Mouse (Mus musculus) myocyte (in vitro differentiated cells): Measurements from ENCODE around the gene Necab2. TPM values are rescaled to one million over a fixed set of nuclear protein-coding genes. Genes with fewer than 3 reads are reported as not detected.

Source experiments
- H3K27me3 ChIP-seq: one replicate; pipeline ENCODE4 v1.6.1; 2011; ENCODE audit not compliant: control insufficient read depth, insufficient read depth, insufficient read length
- H3K36me3 ChIP-seq: one replicate; pipeline ENCODE4 v1.6.1; 2011; ENCODE audit not compliant: control insufficient read depth, insufficient read depth
- H3K4me2 ChIP-seq: one replicate; pipeline ENCODE4 v1.6.1; 2011; ENCODE audit warnings: low read depth, control low read depth
- H3K4me3 ChIP-seq: one replicate; pipeline ENCODE4 v1.5.1; 2011; ENCODE audit warnings: mild to moderate bottlenecking, control low read depth, moderate library complexity
- H3K79me2 ChIP-seq: one replicate; pipeline ENCODE4 v1.6.1; 2011; ENCODE audit not compliant: control insufficient read depth, insufficient read depth
- H3ac ChIP-seq: one replicate; pipeline ENCODE4 v1.6.1; 2011; ENCODE audit not compliant: control insufficient read depth, insufficient read length
- CEBPB ChIP-seq: IDR thresholded peaks from 2 replicates; pipeline ENCODE4 v1.6.1; 2011; ENCODE audit warnings: mild to moderate bottlenecking, moderate library complexity; ENCODE audit not compliant: poor library complexity, insufficient read depth, severe bottlenecking
- E2F4 ChIP-seq: IDR thresholded peaks from one replicate; pipeline ENCODE4 v1.6.1; 2011; ENCODE audit warnings: mild to moderate bottlenecking, control low read depth, moderate library complexity; ENCODE audit not compliant: insufficient read depth
- MAX ChIP-seq: IDR thresholded peaks from one replicate; pipeline ENCODE4 v1.6.1; 2011; ENCODE audit warnings: low read depth, mild to moderate bottlenecking, control low read depth
- MYOD1 ChIP-seq, 3 experiments: IDR thresholded peaks; one replicate each; pipeline ENCODE4 v1.6.1; 2011; ENCODE audit warnings: control low read depth in 2 of 3, low read depth in 2 of 3, mild to moderate bottlenecking in 2 of 3, moderate library complexity in 1 of 3; ENCODE audit not compliant: insufficient read length in 2 of 3, control insufficient read depth in 1 of 3
- MYOG ChIP-seq, 3 experiments: IDR thresholded peaks; one replicate each; pipeline ENCODE4 v1.6.1; 2011; ENCODE audit warnings: control low read depth in 2 of 3, low read depth in 2 of 3, mild to moderate bottlenecking in 2 of 3; ENCODE audit not compliant: insufficient read length in 2 of 3, control insufficient read depth in 1 of 3, insufficient read depth in 1 of 3
- POLR2A ChIP-seq: IDR thresholded peaks from one replicate; pipeline ENCODE4 v1.6.1; 2011; ENCODE audit warnings: low read depth, mild to moderate bottlenecking, control low read depth, moderate library complexity; ENCODE audit not compliant: insufficient read length
- POLR2AphosphoS2 ChIP-seq: IDR thresholded peaks from one replicate; pipeline ENCODE4 v1.6.1; 2011; ENCODE audit warnings: low read depth, control low read depth; ENCODE audit not compliant: insufficient read length
- REST ChIP-seq: IDR thresholded peaks from one replicate; pipeline ENCODE4 v1.6.1; 2011; ENCODE audit warnings: mild to moderate bottlenecking, control low read depth, moderate library complexity; ENCODE audit not compliant: insufficient read depth, insufficient read length
- SRF ChIP-seq: IDR thresholded peaks from one replicate; pipeline ENCODE4 v1.6.1; 2011; ENCODE audit warnings: low read depth; ENCODE audit not compliant: control insufficient read depth, insufficient read length
- TCF12 ChIP-seq: IDR thresholded peaks from one replicate; pipeline ENCODE4 v1.6.1; 2011; ENCODE audit warnings: mild to moderate bottlenecking, control low read depth; ENCODE audit not compliant: poor library complexity, insufficient read depth, severe bottlenecking
- TCF3 ChIP-seq: IDR thresholded peaks from one replicate; pipeline ENCODE4 v1.6.1; 2011; ENCODE audit warnings: low read depth, control low read depth; ENCODE audit not compliant: insufficient read length
- USF1 ChIP-seq: IDR thresholded peaks from one replicate; pipeline ENCODE4 v1.6.1; 2011; ENCODE audit warnings: low read depth, mild to moderate bottlenecking, control low read depth, moderate library complexity
- polyA plus RNA-seq: library from polyadenylated mRNA; unstranded; fragments of >200 nt; fragmentation: generic; extraction: Trizol; gene quantifications from one replicate; pipeline ENCODE4 v1.2.1, GENCODE M21; 2012; ENCODE audit warnings: missing spikeins

The Necab2 gene
- polyA plus RNA-seq, 1 experiment = not detected

- no peak overlapping the region for H3ac ChIP-seq
- no peak overlapping the region for H3K4me3 ChIP-seq
- no peak overlapping the region for H3K4me2 ChIP-seq
- TF ChIP-seq MYOG (IDR thresholded peaks at IDR 0.05; ENCODE audit: control insufficient read depth in 1 of 3, insufficient read depth in 1 of 3, insufficient read length in 2 of 3, low read depth in 2 of 3) (peak in 2 of 3 experiments; percentile 34 to 66), POLR2A (no peak)
- H3K36me3 ChIP-seq = no peaks in the 10 kb centered on the region
- no peaks in the 10 kb centered on the region for H3K79me2 ChIP-seq
- peaks cover 99% of the 10 kb centered on the region for H3K27me3 ChIP-seq
These were observed 20.3 kb downstream of the Necab2 start for GRCm38 (mm10) chr8:119466794-119467193.

GRCm38 (mm10) chr8:119468091-119468490, 21.6 kb downstream of the Necab2 start:
- H3K27me3 ChIP-seq = peaks cover 99% of the 10 kb centered on the region
- no peak for TF ChIP-seq TCF3
- peak in 2 of 3 experiments; percentile 20 to 63 for TF ChIP-seq MYOG (IDR thresholded peaks at IDR 0.05; ENCODE audit: control insufficient read depth in 1 of 3, insufficient read depth in 1 of 3, insufficient read length in 2 of 3, low read depth in 2 of 3)
- TF ChIP-seq POLR2AphosphoS2 = no peak
- peak in 1 of 3 experiments; percentile 22 for TF ChIP-seq MYOD1 (IDR thresholded peaks at IDR 0.05; ENCODE audit: control insufficient read depth in 1 of 3, insufficient read length in 2 of 3, low read depth in 2 of 3)

GRCm38 (mm10) chr8:119478684-119479083, 32.2 kb downstream of the Necab2 start:
- Histone ChIP-seq H3K4me2 (no peak overlapping the region), H3K27me3 (peaks cover 62% of the 10 kb centered on the region), H3K79me2 (no peaks in the 10 kb centered on the region), H3K4me3 (no peak overlapping the region), H3K36me3 (no peaks in the 10 kb centered on the region), H3ac (no peak overlapping the region)
- TF ChIP-seq SRF = no peak

More at GRCm38 (mm10) chr8:119468091-119468490, 21.6 kb downstream of the Necab2 start:
- Histone ChIP-seq H3K79me2 (no peaks in the 10 kb centered on the region), H3K4me2 (no peak overlapping the region), H3ac (no peak overlapping the region), H3K36me3 (no peaks in the 10 kb centered on the region), H3K4me3 (no peak overlapping the region)

GRCm38 (mm10) chr8:119484145-119484896, 37.8 kb downstream of the Necab2 start:
- Histone ChIP-seq H3K27me3 (peaks cover 42% of the 10 kb centered on the region), H3ac (no peak overlapping the region), H3K36me3 (no peaks in the 10 kb centered on the region), H3K4me3 (no peak overlapping the region), H3K4me2 (no peak overlapping the region), H3K79me2 (no peaks in the 10 kb centered on the region)
- TF ChIP-seq SRF (no peak), POLR2AphosphoS2 (no peak), CEBPB (no peak), MYOG (IDR thresholded peaks at IDR 0.05; ENCODE audit: control insufficient read depth in 1 of 3, insufficient read depth in 1 of 3, insufficient read length in 2 of 3, low read depth in 2 of 3) (no peak), E2F4 (no peak), POLR2A (no peak), MAX (no peak), USF1 (no peak), TCF3 (no peak), MYOD1 (IDR thresholded peaks at IDR 0.05; ENCODE audit: control insufficient read depth in 1 of 3, insufficient read length in 2 of 3, low read depth in 2 of 3) (no peak), REST (no peak), TCF12 (no peak)

- no peak overlapping the region for H3K4me3 ChIP-seq
- no peak overlapping the region for H3ac ChIP-seq
- H3K27me3 ChIP-seq = peaks cover 32% of the 10 kb centered on the region
- TF ChIP-seq TCF12 (no peak), MYOG (IDR thresholded peaks at IDR 0.05; ENCODE audit: control insufficient read depth in 1 of 3, insufficient read depth in 1 of 3, insufficient read length in 2 of 3, low read depth in 2 of 3) (no peak), MAX (no peak), MYOD1 (IDR thresholded peaks at IDR 0.05; ENCODE audit: control insufficient read depth in 1 of 3, insufficient read length in 2 of 3, low read depth in 2 of 3) (no peak)
- H3K4me2 ChIP-seq = no peak overlapping the region
- no peaks in the 10 kb centered on the region for H3K36me3 ChIP-seq
- H3K79me2 ChIP-seq = no peaks in the 10 kb centered on the region
These were observed 40.6 kb downstream of the Necab2 start for GRCm38 (mm10) chr8:119487093-119487492.

GRCm38 (mm10) chr8:119496848-119497247, 50.3 kb downstream of the Necab2 start:
- H3K4me2 ChIP-seq = no peak overlapping the region
- no peaks in the 10 kb centered on the region for H3K79me2 ChIP-seq
- no peaks in the 10 kb centered on the region for H3K36me3 ChIP-seq
- TF ChIP-seq TCF3 (no peak), SRF (no peak), MYOG (IDR thresholded peaks at IDR 0.05; ENCODE audit: control insufficient read depth in 1 of 3, insufficient read depth in 1 of 3, insufficient read length in 2 of 3, low read depth in 2 of 3) (no peak), POLR2A (no peak), REST (no peak), TCF12 (no peak)
- peaks cover 38% of the 10 kb centered on the region for H3K27me3 ChIP-seq
- H3ac ChIP-seq = no peak overlapping the region
- H3K4me3 ChIP-seq = no peak overlapping the region
